Mouse (Mus musculus) heart, embryonic 16.5 days (tissue): ENCODE results near the gene Galnt13. TPM values are rescaled to one million over a fixed set of nuclear protein-coding genes. Genes with fewer than 3 reads are reported as not detected.
A peak's percentile ranks its signal among the peaks of the same experiment; 100 is the strongest.

Experiments used
- ATAC-seq: fragments of 200-750 bp; cut with Nextera tagmentation; replicated peaks from 2 replicates; pipeline ENCODE4 v1.8.0; 2017; ENCODE audit warnings: moderate number of reproducible peaks; ENCODE audit not compliant: insufficient read depth, low FRiP score; ENCODE audit errors: extremely low read depth
- H3K27ac ChIP-seq: fragments of 300-500 bp; sonication (generic); 2 replicates; pipeline ENCODE4 v1.5.1; 2014; ENCODE audit warnings: mild to moderate bottlenecking, low read length, control low read depth, moderate library complexity
- H3K27me3 ChIP-seq: fragments of 300-500 bp; sonication (generic); 2 replicates; pipeline ENCODE4 v1.6.1; 2014; ENCODE audit warnings: low read length, mixed read lengths; ENCODE audit not compliant: control insufficient read depth, insufficient read depth
- H3K36me3 ChIP-seq: fragments of 300-500 bp; sonication (generic); 2 replicates; pipeline ENCODE4 v1.6.1; 2014; ENCODE audit not compliant: control insufficient read depth, insufficient read depth
- H3K4me1 ChIP-seq: fragments of 300-500 bp; sonication (generic); 2 replicates; pipeline ENCODE4 v1.6.1; 2014; ENCODE audit warnings: low read length, mixed read lengths; ENCODE audit not compliant: control insufficient read depth, insufficient read depth
- H3K4me2 ChIP-seq: fragments of 300-500 bp; sonication (generic); 2 replicates; pipeline ENCODE4 v1.6.1; 2014; ENCODE audit warnings: low read depth, mild to moderate bottlenecking, control low read depth, low read length
- H3K4me3 ChIP-seq: fragments of 300-500 bp; sonication (generic); 2 replicates; pipeline ENCODE4 v1.5.1; 2014; ENCODE audit warnings: mild to moderate bottlenecking, control low read depth, low read length
- H3K9ac ChIP-seq: fragments of 300-500 bp; sonication (generic); 2 replicates; pipeline ENCODE4 v1.6.1; 2014; ENCODE audit warnings: low read length, control low read depth
- H3K9me3 ChIP-seq: fragments of 300-500 bp; sonication (generic); replicated peaks from 2 replicates; pipeline ENCODE4 v1.6.1; 2016; ENCODE audit warnings: low read length; ENCODE audit not compliant: control insufficient read depth
- WGBS: fragments of 180-500 bp; shearing (Covaris S2); extraction: QIAGEN DNeasy Blood & Tissue Kit; methylation state at CpG from one replicate; pipeline ENCODE4 v1.1.7; 2014; 5-methylcytosine and 5-hydroxymethylcytosine counted together
- polyA plus RNA-seq: library from polyadenylated mRNA; unstranded; fragments of >200 nt; fragmentation: Nextera tagmentation; extraction: Ambion mirVana; gene quantifications from 2 replicates; pipeline ENCODE4 v1.2.1, GENCODE M21; 2015

Gene Galnt13
- polyA plus RNA-seq, 1 experiment from 2014 or later: not detected

DNA sequence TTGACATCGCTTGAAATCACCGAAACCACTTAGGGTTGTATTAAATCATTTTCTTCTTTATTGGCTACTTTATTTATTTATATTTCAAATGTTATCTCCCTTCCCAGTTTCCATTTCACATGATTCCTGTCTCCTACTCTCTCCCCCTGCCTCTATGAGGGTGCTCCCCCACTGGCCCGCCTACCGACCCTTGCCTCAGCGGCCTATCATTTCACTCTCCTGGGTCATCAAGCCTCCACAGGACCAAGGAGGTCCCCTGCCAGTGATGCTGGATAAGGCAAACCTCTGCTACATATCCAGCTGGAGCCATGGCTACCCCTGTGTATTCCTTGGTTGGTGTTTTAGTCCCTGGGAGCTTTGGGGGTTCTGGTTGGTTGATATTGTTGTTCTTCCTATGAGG lies 667.4 kb downstream of the Galnt13 start:
- Histone ChIP-seq H3K4me1 (no peaks in the 10 kb centered on the region), H3K36me3 (no peaks in the 10 kb centered on the region), H3K27ac (no peak overlapping the region), H3K9me3 (no peaks in the 10 kb centered on the region), H3K4me2 (no peak overlapping the region), H3K4me3 (no peak overlapping the region), H3K27me3 (no peaks in the 10 kb centered on the region), H3K9ac (no peak overlapping the region)
- no peak for ATAC-seq
- WGBS: 95% methylated on average over 5 of the region's 5 CpGs

DNA sequence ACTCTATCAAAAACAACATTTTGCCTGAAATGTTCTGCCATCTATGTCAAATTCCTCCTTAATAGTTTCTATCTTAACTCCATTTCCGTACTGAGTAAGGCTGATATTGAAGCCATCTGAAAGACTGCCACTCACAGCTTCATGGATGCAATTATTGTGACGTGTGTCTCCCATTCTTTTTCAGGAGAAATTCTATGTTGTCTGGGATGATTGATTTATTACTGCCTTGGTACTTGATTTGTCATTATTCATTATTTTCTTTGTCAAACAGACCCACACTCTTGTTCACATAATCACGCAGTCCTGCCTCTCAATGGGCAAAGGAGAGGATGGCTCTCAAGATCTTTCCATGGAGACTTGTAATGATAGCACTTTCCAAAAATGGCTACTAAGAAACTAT lies 671.7 kb downstream of the Galnt13 start:
- H3K27ac ChIP-seq: no peak overlapping the region
- H3K4me3 ChIP-seq: no peak overlapping the region
- H3K9me3 ChIP-seq: no peaks in the 10 kb centered on the region
- H3K4me1 ChIP-seq: no peaks in the 10 kb centered on the region
- H3K36me3 ChIP-seq: no peaks in the 10 kb centered on the region
- no peaks in the 10 kb centered on the region for H3K27me3 ChIP-seq
- 79% methylated on average over 3 of the region's 3 CpGs for WGBS
- no peak overlapping the region for H3K4me2 ChIP-seq
- H3K9ac ChIP-seq: no peak overlapping the region
- no peak for ATAC-seq

GRCm38 (mm10) chr2:55153089-55153488 lies 717.0 kb downstream of the Galnt13 start:
- Histone ChIP-seq H3K9me3 (no peaks in the 10 kb centered on the region), H3K4me3 (no peak overlapping the region), H3K27ac (no peak overlapping the region), H3K4me2 (no peak overlapping the region), H3K36me3 (no peaks in the 10 kb centered on the region), H3K9ac (no peak overlapping the region), H3K4me1 (no peaks in the 10 kb centered on the region), H3K27me3 (no peaks in the 10 kb centered on the region)
- ATAC-seq: no peak

- ATAC-seq: peak; percentile 67
- no peak overlapping the region for H3K4me3 ChIP-seq
Observed at GRCm38 (mm10) chr2:55164781-55165180, 728.7 kb downstream of the Galnt13 start.

More at GRCm38 (mm10) chr2:55164781-55165180, 728.7 kb downstream of the Galnt13 start:
- no peak overlapping the region for H3K4me2 ChIP-seq
- WGBS: 11% methylated on average over 3 of the region's 3 CpGs
- H3K4me1 ChIP-seq: peaks cover 2% of the 10 kb centered on the region
- no peak overlapping the region for H3K9ac ChIP-seq
- no peak overlapping the region for H3K27ac ChIP-seq
- H3K9me3 ChIP-seq: no peaks in the 10 kb centered on the region
- H3K27me3 ChIP-seq: no peaks in the 10 kb centered on the region
- H3K36me3 ChIP-seq: no peaks in the 10 kb centered on the region
